Mouse (Mus musculus) layer of hippocampus, postnatal 36 days (tissue): ENCODE results near the gene Minpp1. TPM values are rescaled to one million over a fixed set of nuclear protein-coding genes. Genes with fewer than 3 reads are reported as not detected.

Experiments
- DNase-seq, 2 experiments: peaks; one replicate each; pipeline ENCODE4 v3.0.0; 2022
- total RNA-seq, 2 experiments: library from RNA; stranded (reverse); gene quantifications; 2 replicates each; pipeline ENCODE4 v1.2.3; 2021

The Minpp1 gene
- total RNA-seq, 2 experiments from 2014 or later = 53.1 to 64.6 TPM

DNA sequence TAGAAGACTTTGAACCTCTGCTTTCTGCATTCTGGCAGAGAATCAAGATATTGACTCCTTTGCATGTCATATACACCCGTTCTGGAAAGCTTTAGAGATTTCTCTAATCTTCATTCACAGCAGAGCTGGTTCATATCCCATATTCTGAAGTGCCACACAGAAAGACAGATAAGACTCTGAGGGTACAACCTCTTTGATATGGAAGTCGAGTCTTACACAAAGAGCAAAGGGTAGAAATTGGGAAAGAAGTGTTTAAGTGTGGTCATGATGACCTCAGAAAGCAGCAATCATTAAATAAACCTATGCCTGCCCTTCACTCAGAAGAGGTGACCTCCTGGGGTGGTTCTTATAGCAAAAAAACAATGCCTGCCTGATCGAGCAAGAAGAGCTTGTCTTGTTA lies 43.2 kb downstream of the Minpp1 start:
- DNase-seq = no peak

DNA sequence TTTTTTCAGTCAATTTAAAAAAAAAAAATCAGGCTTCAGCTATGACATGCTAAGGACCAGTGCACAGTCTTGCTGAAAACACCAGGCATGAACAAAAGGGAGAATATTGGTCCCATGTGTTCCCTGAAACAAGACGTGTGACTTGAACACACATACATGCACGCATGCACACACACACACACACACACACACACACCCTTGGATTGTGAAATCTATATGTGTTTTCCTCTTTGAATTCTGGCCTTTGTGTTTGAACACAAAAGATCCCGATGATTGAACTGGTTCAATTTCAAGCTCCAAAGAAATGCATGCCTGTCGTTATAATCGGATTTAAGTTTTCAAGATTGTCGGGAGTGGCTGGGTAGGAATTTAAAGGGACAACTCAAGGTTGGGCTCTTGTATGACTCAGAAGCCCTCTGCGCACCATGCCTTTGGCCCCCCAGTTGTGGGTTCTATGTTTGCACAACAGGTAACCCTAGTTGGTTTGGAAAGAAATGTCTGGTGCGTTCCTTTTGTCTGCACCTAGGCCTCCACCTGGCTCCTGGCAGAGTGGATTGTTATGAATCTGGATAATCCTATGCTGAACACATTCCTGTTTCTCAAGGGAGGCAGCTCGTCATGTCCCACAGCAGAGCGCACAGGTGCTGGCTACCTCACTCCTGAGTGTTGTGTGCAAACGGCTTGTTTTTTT lies 43.8 kb downstream of the Minpp1 start:
- DNase-seq = no peak

DNA sequence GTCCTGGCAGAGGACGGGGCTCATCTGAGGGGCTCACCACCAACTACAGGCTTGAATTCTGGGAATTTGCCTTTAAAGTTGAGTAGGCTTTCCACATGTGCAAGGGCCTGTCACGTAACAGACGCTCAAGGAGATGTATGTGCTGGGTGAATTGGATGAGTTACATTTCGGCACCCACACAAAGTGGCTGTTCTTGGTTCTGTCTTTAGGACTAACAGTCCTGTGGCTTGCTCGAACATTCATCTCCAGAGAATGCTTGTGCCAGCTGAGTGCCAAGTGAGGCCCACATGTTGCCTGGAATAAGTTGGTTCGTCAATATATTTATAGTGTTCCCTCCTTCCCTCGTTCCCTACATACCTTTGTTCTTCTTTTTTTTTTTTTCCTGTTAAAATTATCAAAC lies 44.7 kb downstream of the Minpp1 start:
- DNase-seq = no peak

DNA sequence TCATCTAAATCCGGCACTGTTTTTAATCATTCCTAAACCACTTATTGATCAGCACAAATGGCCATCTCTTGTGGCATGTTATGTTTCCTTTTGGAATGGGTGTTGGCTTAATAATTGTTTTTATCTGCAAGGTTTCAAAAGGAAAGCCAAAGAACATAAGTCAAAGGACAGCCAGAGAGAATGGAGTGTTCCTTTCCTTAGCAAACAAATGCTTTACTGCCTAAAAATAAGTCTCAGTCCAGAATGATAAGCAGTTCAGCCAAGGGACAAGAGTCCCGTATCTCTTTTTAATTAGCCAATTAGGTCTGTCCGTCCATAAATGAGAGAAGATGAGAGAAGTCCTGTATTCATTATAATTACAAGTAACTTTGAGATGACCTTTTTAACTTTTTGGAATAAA lies 46.8 kb downstream of the Minpp1 start:
- DNase-seq = no peak

DNA sequence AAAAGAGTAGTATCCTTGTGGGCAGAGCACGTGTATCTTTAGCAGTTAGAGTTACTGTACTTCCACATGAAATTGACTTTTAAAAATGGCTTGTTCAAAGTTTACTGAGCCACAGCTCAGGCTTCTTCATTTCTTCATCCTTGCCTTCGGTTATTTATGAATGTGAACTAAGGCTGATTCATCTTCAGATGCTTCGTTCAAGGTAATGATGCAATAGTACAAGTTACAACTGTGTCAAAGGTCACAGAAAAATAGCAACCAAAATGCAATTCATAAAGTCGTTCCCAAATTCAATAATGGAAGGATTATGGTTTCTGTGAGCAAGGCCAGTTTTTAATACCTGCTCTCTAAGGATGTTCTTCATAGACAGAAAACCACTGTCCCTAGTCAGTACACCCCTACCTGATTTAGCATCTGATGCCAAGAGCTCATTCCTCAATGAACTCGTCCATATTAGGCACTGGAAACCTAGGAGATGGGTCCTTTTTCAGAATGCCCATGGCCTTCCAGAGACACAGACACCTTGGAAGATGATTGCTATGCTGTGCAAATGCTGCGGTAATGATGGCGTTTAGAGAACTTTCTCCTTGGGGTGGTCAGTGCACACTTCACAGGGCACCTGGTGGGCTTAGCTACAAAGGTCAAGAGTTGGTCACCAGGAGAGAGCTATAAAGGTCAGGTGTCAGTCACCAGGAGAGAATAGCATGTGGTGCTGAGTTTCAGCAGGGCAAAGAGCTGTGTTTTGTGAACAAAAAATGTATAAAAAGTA lies 47.4 kb downstream of the Minpp1 start:
- DNase-seq = no peak

DNA sequence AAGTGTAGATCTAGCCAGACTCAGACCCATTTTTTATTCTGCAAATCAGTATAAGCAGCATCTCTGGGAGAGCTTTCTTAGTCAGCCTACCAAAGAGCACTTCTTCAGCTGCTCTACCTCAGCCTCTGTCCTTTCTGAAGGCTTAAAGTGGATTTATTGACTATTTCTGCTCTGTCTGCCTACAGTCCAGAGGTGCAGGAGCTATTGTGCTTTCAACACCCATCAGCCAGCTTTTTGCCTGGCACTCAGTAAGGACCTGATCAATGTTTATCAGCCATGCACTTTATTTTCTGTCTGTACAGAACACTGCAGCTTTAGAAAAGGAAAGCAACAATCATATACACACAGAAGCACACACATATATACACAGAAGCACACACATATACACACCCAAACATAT lies 49.3 kb downstream of the Minpp1 start:
- DNase-seq = no peak

DNA sequence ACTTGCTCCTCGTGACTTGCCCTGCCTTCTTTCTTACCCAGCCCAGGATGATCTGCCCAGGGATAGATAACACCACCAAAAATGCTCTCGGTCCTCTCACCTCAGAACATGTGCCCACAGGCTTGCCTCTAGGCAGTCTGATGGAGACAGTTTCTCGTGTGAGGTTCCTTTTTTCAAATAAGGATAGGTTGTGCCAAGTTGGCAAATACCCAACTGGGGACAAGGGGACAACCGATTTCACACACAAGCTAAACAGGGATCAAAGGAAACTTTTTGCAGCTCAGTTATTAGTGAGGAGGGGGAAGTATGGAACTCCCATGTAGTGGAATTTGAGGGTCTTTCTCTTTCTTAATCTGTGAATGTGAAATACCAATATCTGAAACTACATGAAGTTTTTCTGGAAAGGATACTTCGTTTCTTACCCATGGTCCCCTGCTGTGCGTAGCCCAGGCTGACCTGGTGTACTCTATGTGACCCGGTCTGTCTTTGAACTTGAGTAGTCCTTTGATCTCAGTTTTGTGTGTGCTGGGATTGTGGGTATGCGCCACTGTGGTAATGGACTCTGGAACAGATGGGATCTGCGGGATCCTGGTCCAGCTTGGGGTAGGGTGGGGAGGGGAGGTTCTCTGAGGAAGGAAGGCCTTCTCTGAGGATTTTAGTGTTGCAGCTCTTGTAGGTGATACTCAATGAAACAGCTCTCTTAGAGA lies 57.4 kb downstream of the Minpp1 start:
- DNase-seq = no peak

DNA sequence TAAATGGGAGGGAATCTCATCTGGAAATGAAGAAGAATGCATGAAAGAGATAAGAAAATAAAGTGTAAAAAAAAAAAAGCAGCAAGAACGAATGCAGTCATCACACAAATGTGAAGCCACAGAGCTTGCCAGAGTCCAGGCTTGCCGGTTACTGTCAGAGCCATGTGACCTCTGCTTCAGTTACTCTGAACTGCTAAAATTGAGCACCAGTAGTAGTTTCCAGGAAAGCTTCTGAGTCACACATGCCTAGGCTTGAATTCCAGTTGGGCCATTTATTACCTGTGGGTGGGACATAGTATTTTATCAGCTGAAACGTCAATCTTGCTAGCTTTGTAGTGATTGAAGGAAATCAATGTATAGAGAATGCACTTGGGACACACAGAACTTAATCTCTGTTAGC lies 61.8 kb downstream of the Minpp1 start:
- DNase-seq = no peak

DNA sequence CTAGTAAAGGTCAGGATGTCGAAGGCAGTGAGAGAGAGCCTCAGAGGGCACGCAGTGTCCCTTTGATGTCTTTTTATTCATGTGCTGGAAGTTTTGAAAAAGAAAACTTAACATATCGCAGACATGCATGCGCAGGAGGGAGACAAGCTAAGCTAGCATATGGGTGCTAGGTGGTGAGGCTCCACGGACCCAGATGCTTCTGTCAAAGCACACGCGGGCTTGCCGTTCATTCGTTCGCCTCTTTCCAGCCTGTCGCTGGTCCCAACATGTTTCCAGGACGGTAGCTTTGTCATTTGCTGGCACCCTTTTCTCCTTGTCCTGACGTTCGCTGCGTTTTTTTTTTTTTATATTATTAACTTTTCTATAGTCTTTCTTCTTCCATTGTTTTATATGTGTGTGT lies 62.6 kb downstream of the Minpp1 start:
- DNase-seq = peak; percentile 5 to 21

DNA sequence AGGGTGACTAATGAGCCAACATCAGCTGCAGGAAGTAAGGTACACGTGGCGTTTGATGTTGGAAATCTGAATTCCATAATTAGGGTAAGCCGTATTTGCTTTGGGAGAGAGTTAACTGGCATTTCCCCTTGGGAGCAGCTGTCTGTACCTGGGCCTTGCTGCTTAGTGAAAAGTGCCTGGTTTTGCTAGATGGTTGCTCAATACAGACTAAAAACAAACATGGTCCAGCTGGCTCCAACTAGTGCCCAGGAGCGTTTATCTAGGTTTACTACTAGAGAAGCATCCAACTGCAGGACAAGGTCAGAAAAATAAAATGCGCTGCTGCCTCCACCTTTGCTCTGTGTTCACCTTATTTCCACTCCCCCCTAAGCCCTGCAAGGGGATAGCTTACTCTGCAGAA lies 64.9 kb downstream of the Minpp1 start:
- no peak for DNase-seq

DNA sequence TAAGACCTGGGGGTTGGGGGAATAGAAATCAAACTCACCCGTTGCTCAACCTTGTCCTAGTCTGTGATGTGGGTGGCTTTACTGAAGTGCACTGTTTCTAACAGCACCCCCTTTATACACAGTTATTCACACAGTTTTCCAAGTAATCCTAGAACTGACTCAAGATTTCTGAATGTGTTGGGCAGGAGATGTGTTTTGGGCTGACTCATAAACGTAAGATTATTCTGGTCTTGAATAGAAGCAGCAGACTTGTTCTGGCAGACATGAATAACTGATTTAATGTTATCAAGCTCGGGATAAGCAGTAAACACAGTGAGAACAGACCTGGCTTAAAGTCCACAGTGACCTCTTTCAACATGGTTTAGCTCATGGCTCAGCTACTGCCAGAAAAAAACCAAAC lies 65.9 kb downstream of the Minpp1 start:
- no peak for DNase-seq

DNA sequence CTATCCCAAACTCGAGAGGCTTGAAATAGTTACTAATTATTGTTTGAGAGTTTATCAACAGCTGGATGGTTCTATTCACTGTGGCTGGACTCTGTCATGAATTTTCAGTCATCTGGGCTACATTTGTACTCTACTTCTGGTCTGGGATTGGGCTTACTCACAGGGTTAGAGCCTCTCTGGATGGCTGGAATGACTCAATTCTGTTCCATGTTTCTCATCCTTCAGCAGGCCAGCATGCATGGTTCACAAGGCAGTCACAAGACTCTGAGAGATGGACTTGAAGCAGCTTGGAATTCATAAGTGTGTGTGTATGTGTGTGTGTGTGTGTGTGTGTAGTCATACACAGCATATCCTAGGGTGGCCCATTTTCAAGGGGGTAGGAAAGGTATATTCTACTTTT lies 66.5 kb downstream of the Minpp1 start:
- DNase-seq = no peak

DNA sequence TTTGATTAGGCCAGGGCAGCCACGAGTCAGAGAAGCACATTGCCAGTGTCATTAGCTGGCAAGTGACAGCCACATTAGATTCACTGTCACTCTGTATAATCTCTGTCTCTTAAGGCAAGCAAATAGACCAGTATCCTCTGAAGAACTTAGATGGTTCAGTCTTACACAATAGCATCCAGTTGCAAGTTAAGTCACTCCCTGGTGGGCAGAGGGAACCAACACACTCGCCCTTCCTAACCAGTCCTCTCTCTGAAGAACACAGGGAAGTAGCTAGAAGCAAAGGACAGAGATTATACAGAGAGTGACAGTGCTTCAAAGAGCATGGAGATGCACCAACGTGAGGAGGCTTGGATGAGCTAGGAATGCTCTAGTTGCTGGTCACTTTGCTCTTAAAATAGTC lies 67.7 kb downstream of the Minpp1 start:
- DNase-seq = no peak

DNA sequence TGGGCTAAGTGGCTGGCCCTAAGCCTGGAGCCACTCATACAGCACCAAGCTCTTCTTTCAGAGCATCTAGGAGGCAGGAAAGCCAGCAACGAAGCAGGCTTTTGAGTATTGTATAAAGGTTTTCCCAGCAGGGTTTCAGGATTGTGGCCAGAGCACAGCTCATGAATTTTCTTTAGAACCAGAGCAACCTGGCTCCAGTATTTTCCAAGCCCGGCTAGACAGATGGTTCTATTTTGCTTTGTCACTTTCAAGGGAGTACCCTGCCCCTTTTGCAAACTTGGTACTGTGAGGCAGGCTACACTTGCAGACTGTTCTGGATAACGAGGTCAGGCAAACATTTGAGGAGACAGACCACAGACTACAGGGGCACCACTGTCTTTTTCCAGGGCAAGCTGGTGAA lies 69.7 kb downstream of the Minpp1 start:
- peak; percentile 7 for DNase-seq

Other genes with a start within 250 kb of the Minpp1 start
- gene Sgms1, start 96.1 kb upstream of the Minpp1 start, total RNA-seq = 10 to 100 TPM; 53.6 to 64.1 TPM
- gene Rpl9-ps6, start 19.2 kb upstream of the Minpp1 start, total RNA-seq = 10 to 100 TPM; 28.6 to 35.9 TPM
- 10 to 100 TPM; 11.0 to 12.1 TPM for gene Papss2, start 110.0 kb downstream of the Minpp1 start, total RNA-seq